In the genomic region with DNA sequence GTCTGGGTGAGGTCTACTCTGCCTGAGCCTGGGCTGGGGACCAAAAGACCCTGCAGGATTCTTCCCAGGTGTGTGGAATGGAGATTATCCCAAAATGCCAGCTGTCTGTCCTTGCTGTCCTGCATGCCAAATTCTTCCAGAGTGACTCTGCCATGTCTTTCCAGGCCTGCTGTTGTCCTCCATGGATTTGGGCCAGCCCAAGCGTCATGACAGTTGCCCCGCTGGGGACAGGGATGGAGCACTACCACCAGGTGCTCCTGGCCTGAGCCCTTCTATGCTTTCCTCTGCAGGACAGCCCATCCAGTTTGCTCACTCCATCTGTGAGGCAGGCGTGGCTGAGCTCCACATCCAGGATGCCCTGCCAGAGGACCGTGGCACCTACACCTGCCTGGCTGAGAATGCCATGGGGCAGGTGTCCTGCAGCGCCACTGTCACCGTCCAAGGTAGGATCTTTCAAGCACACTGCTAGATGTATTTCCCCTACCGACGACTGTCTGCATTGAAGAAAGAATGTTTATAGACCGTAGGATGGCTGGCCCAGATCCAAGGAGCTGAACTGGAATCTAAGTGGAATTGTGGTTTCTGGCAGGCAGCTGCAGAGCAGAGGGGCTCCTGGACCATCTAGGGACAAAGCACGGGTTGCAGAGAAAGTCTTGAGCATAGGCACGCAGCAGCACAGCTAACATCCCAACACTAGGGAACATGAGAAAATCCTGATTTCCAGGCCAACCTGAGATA, we compare ENCODE assay signal across 10 mouse cellular contexts.
A peak's percentile ranks its signal among the peaks of the same experiment; 100 is the strongest.
DNase-seq lines count a peak whose midpoint lies in the region; ATAC-seq and TF ChIP-seq lines count a peak whose summit lies in the region.
"Had no signal": no experiment of that assay in that cellular context is flagged by ENCODE, and none has a peak within 500 bp of the region (broad histone marks: within the 10 kb centered on the region; RNA-seq: fewer than 3 reads in every experiment).

No protein-coding gene starts in this region.

- H3K27ac ChIP-seq in forebrain, embryonic 16.5 days (ENCODE audit: low read length): no peak overlapping the region
- no peak overlapping the region for H3K27ac ChIP-seq in forebrain, embryonic 12.5 days
- H3K27ac ChIP-seq in liver, embryonic 11.5 days (ENCODE audit: low read depth, low read length): no peak overlapping the region
- peak overlapping the region; percentile 33 for H3K27ac ChIP-seq in intestine, embryonic 16.5 days (ENCODE audit: low read length)
- no peak overlapping the region for H3K27ac ChIP-seq in left cerebral cortex, adult 2 months

- H3K27me3 ChIP-seq in forebrain, embryonic 16.5 days (replicated peaks; ENCODE audit: control insufficient read depth, insufficient read depth, low read length): no peaks in the 10 kb centered on the region
- no peaks in the 10 kb centered on the region for H3K27me3 ChIP-seq in forebrain, embryonic 12.5 days
- no peaks in the 10 kb centered on the region for H3K27me3 ChIP-seq in liver, embryonic 11.5 days (replicated peaks; ENCODE audit: control insufficient read depth, insufficient read depth, low read length)
- no peaks in the 10 kb centered on the region for H3K27me3 ChIP-seq in intestine, embryonic 16.5 days (replicated peaks; ENCODE audit: control insufficient read depth, insufficient read depth, low read length)

- TF ChIP-seq CTCF in left cerebral cortex, adult 2 months (IDR thresholded peaks at IDR 0.05): no peak; the same call in 1 of the 2 replicates

- H3K9ac ChIP-seq in forebrain, embryonic 16.5 days (replicated peaks; ENCODE audit: low read depth, low read length): no peak overlapping the region
- no peak overlapping the region for H3K9ac ChIP-seq in forebrain, embryonic 12.5 days
- H3K9ac ChIP-seq in liver, embryonic 11.5 days (ENCODE audit: low read depth, low read length): no peak overlapping the region
- no peak overlapping the region for H3K9ac ChIP-seq in intestine, embryonic 16.5 days (ENCODE audit: low read depth, low read length)

- 45% methylated on average over 11 of the region's 11 CpGs for WGBS in forebrain, embryonic 16.5 days
- 75% methylated on average over 11 of the region's 11 CpGs for WGBS in forebrain, embryonic 12.5 days
- 75% methylated on average over 11 of the region's 11 CpGs for WGBS in liver, embryonic 11.5 days
- WGBS in intestine, embryonic 16.5 days: 49% methylated on average over 11 of the region's 11 CpGs

- H3K4me3 ChIP-seq in forebrain, embryonic 16.5 days (replicated peaks; ENCODE audit: low read length): no peak overlapping the region
- no peak overlapping the region for H3K4me3 ChIP-seq in forebrain, embryonic 12.5 days (replicated peaks)
- H3K4me3 ChIP-seq in liver, embryonic 11.5 days (ENCODE audit: low read depth, low read length): no peak overlapping the region
- H3K4me3 ChIP-seq in intestine, embryonic 16.5 days (ENCODE audit: low read length): no peak overlapping the region
- no peak overlapping the region for H3K4me3 ChIP-seq in left cerebral cortex, adult 2 months

- H3K9me3 ChIP-seq in forebrain, embryonic 16.5 days (ENCODE audit: control insufficient read depth, low read length): no peaks in the 10 kb centered on the region
- H3K9me3 ChIP-seq in forebrain, embryonic 12.5 days: no peaks in the 10 kb centered on the region
- no peaks in the 10 kb centered on the region for H3K9me3 ChIP-seq in liver, embryonic 11.5 days (ENCODE audit: control insufficient read depth, low read length)
- H3K9me3 ChIP-seq in intestine, embryonic 16.5 days (ENCODE audit: control insufficient read depth, low read length): no peaks in the 10 kb centered on the region

- no peak overlapping the region for H3K4me2 ChIP-seq in forebrain, embryonic 16.5 days (ENCODE audit: low read length)
- H3K4me2 ChIP-seq in forebrain, embryonic 12.5 days: no peak overlapping the region
- no peak overlapping the region for H3K4me2 ChIP-seq in liver, embryonic 11.5 days
- H3K4me2 ChIP-seq in intestine, embryonic 16.5 days (ENCODE audit: low read depth, low read length): no peak overlapping the region

- intact Hi-C loops in left cerebral cortex, adult 2 months (cut with DNase I): no loop called here

- H3K4me1 ChIP-seq in forebrain, embryonic 16.5 days (replicated peaks; ENCODE audit: control insufficient read depth, insufficient read depth, low read length): peaks cover 15% of the 10 kb centered on the region
- H3K4me1 ChIP-seq in forebrain, embryonic 12.5 days: peaks cover 19% of the 10 kb centered on the region
- no peaks in the 10 kb centered on the region; the same call in 1 of the 2 replicates for H3K4me1 ChIP-seq in liver, embryonic 11.5 days (replicated peaks; ENCODE audit: control insufficient read depth, insufficient read depth, low read length)
- peaks cover 14% of the 10 kb centered on the region for H3K4me1 ChIP-seq in intestine, embryonic 16.5 days (ENCODE audit: control insufficient read depth, insufficient read depth, low read length)

- peak; percentile 10; the same call in 1 of the 2 replicates for ATAC-seq in forebrain, embryonic 16.5 days
- no peak for ATAC-seq in forebrain, embryonic 12.5 days (ENCODE audit: low FRiP score)
- ATAC-seq in liver, embryonic 11.5 days (replicated peaks; ENCODE audit: low FRiP score): no peak
- peak; percentile 36 for ATAC-seq in intestine, embryonic 16.5 days

- no peaks in the 10 kb centered on the region for H3K36me3 ChIP-seq in forebrain, embryonic 16.5 days (ENCODE audit: control insufficient read depth, insufficient read depth)
- no peaks in the 10 kb centered on the region for H3K36me3 ChIP-seq in forebrain, embryonic 12.5 days (replicated peaks)
- H3K36me3 ChIP-seq in liver, embryonic 11.5 days (ENCODE audit: control insufficient read depth, insufficient read depth, low read length): no peaks in the 10 kb centered on the region
- H3K36me3 ChIP-seq in intestine, embryonic 16.5 days (ENCODE audit: control insufficient read depth, insufficient read depth, low read length): no peaks in the 10 kb centered on the region

- peak; percentile 37 for DNase-seq in liver
- DNase-seq in liver, embryonic 11.5 days (ENCODE audit: low spot score): no peak
- peak; percentile 25 for DNase-seq in NIH3T3 (ENCODE audit: low read depth)
- no peak for DNase-seq in adrenal gland, postnatal 14 days
- DNase-seq in left cerebral cortex, adult 2 months (ENCODE audit: extremely low spot score in 1 of 2, low spot score in 2 of 2): no peak
- DNase-seq: embryo, embryonic 11 days; thymus, postnatal 25 days had no signal

Comparison
In these comparisons a context has a peak if more than half of its experiments do, and no peak if none do; other contexts are left out.
1. ATAC-seq: peak in forebrain, embryonic 16.5 days (single experiment) and intestine, embryonic 16.5 days (single experiment); none in forebrain, embryonic 12.5 days (single experiment) and liver, embryonic 11.5 days (single experiment).
2. DNase-seq: peak in liver (single experiment) and NIH3T3 (single experiment); none in liver, embryonic 11.5 days (single experiment), adrenal gland, postnatal 14 days (single experiment) and left cerebral cortex, adult 2 months (0 of 2).